Mouse (Mus musculus): Measurements from ENCODE around the gene Zfp729a.
"Not testable (repeated sequence)": the region's sequence is repeated elsewhere in the genome, so short reads cannot be mapped to it uniquely, and the experiment has no call there.

Gene Zfp729a

GRCm38 (mm10) chr13:67637294-67638007 is at the start of gene Zfp729a, which contains the start of gene Gm49345:
Gene Zfp729a (minus strand): TSS chr13:67637791.
Gene Gm49345 (minus strand): TSS chr13:67637769.
- no peak for TF ChIP-seq POU5F1 (IDR thresholded peaks at IDR 0.05; ENCODE audit: borderline replicate concordance, low read length)
- no peak for TF ChIP-seq NANOG (IDR thresholded peaks at IDR 0.05; ENCODE audit: borderline replicate concordance, low read length)
- TF ChIP-seq CTCF (conservative IDR thresholded peaks at IDR 0.05; ENCODE audit: low read length) = no peak
- H3K27me3 ChIP-seq (ENCODE audit: insufficient read depth, low read length) = no peaks in the 10 kb centered on the region
- peaks cover 4% of the 10 kb centered on the region for H3K4me1 ChIP-seq (replicated peaks; ENCODE audit: low read depth, low read length)
- H3K4me3 ChIP-seq (replicated peaks; ENCODE audit: low read length) = peak within 1 kb of the TSS; percentile 88
- no peaks in the 10 kb centered on the region for H3K36me3 ChIP-seq (ENCODE audit: insufficient read depth, low read length)
- no peaks in the 10 kb centered on the region for H3K9me3 ChIP-seq (ENCODE audit: low read length)

DNA sequence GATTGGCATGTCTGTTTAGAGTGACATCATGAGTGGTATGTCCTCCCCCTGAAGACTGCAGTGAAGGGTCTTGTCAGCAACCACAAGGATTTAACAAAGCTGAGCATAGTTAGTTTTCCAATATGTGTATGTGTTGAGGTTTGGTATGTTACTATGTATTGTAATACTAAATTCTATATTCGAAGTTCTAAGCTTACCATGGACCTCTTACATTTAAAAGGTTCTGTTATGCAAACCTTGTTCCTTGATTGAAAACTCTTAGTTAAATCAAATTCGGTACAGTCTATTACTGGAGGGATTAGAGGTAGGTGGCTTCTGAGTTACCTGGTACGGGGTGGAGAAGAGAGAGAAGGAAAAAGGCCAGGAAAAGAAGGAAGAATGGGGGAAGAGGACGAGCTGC is 49.4 kb upstream of the Zfp729a start, which contains the start of gene Zfp738:
Gene Zfp738, minus strand, starts transcription at position 101 of the 400 bp plus-strand sequence.
- TF ChIP-seq NANOG (IDR thresholded peaks at IDR 0.05; ENCODE audit: borderline replicate concordance, low read length) (no peak), POU5F1 (IDR thresholded peaks at IDR 0.05; ENCODE audit: borderline replicate concordance, low read length) (no peak), CTCF (conservative IDR thresholded peaks at IDR 0.05; ENCODE audit: low read length) (no peak)
- no peaks in the 10 kb centered on the region for H3K36me3 ChIP-seq (ENCODE audit: insufficient read depth, low read length)
- no peaks in the 10 kb centered on the region for H3K9me3 ChIP-seq (ENCODE audit: low read length)
- no peaks in the 10 kb centered on the region; the same call in 1 of the 2 replicates for H3K4me1 ChIP-seq (replicated peaks; ENCODE audit: low read depth, low read length)
- no peak within 1 kb of the TSS for H3K4me3 ChIP-seq (replicated peaks; ENCODE audit: low read length)
- H3K27me3 ChIP-seq (ENCODE audit: insufficient read depth, low read length) = no peaks in the 10 kb centered on the region; the same call in 1 of the 2 replicates

GRCm38 (mm10) chr13:67683841-67684240 is 46.2 kb upstream of the Zfp729a start:
- H3K36me3 ChIP-seq (ENCODE audit: insufficient read depth, low read length); H3K4me1 ChIP-seq (replicated peaks; ENCODE audit: low read depth, low read length); H3K27me3 ChIP-seq (ENCODE audit: insufficient read depth, low read length); H3K9me3 ChIP-seq (ENCODE audit: low read length): not testable (repeated sequence)
- H3K4me3 ChIP-seq (replicated peaks; ENCODE audit: low read length) = peak overlapping the region; percentile 88

GRCm38 (mm10) chr13:67682959-67683735 is 45.6 kb upstream of the Zfp729a start:
- not testable (repeated sequence) for H3K27me3 ChIP-seq (ENCODE audit: insufficient read depth, low read length); H3K36me3 ChIP-seq (ENCODE audit: insufficient read depth, low read length); H3K4me1 ChIP-seq (replicated peaks; ENCODE audit: low read depth, low read length); H3K9me3 ChIP-seq (ENCODE audit: low read length)
- H3K4me3 ChIP-seq (replicated peaks; ENCODE audit: low read length) = peak overlapping the region; percentile 88

- no peaks in the 10 kb centered on the region for H3K27me3 ChIP-seq (ENCODE audit: insufficient read depth, low read length)
- no peak overlapping the region for H3K4me3 ChIP-seq (replicated peaks; ENCODE audit: low read length)
- TF ChIP-seq NANOG (IDR thresholded peaks at IDR 0.05; ENCODE audit: borderline replicate concordance, low read length) = no peak
- TF ChIP-seq POU5F1 (IDR thresholded peaks at IDR 0.05; ENCODE audit: borderline replicate concordance, low read length) = no peak
- no peak for TF ChIP-seq CTCF (conservative IDR thresholded peaks at IDR 0.05; ENCODE audit: low read length)
- no peaks in the 10 kb centered on the region for H3K4me1 ChIP-seq (replicated peaks; ENCODE audit: low read depth, low read length)
- H3K36me3 ChIP-seq (ENCODE audit: insufficient read depth, low read length) = peaks cover 4% of the 10 kb centered on the region; the same call in 1 of the 2 replicates
- no peaks in the 10 kb centered on the region for H3K9me3 ChIP-seq (ENCODE audit: low read length)
Observed at GRCm38 (mm10) chr13:67674902-67675301, 37.3 kb upstream of the Zfp729a start.

GRCm38 (mm10) chr13:67652496-67652895 is 14.9 kb upstream of the Zfp729a start:
- no peak overlapping the region for H3K4me3 ChIP-seq (replicated peaks; ENCODE audit: low read length)
- no peaks in the 10 kb centered on the region for H3K27me3 ChIP-seq (ENCODE audit: insufficient read depth, low read length)
- TF ChIP-seq NANOG (IDR thresholded peaks at IDR 0.05; ENCODE audit: borderline replicate concordance, low read length) (no peak), CTCF (conservative IDR thresholded peaks at IDR 0.05; ENCODE audit: low read length) (no peak), POU5F1 (IDR thresholded peaks at IDR 0.05; ENCODE audit: borderline replicate concordance, low read length) (no peak)
- peaks cover 18% of the 10 kb centered on the region for H3K4me1 ChIP-seq (replicated peaks; ENCODE audit: low read depth, low read length)
- no peaks in the 10 kb centered on the region for H3K9me3 ChIP-seq (ENCODE audit: low read length)
- no peaks in the 10 kb centered on the region for H3K36me3 ChIP-seq (ENCODE audit: insufficient read depth, low read length)

- no peaks in the 10 kb centered on the region for H3K27me3 ChIP-seq (ENCODE audit: insufficient read depth, low read length)
- no peaks in the 10 kb centered on the region for H3K36me3 ChIP-seq (ENCODE audit: insufficient read depth, low read length)
- H3K4me1 ChIP-seq (replicated peaks; ENCODE audit: low read depth, low read length) = no peaks in the 10 kb centered on the region
- TF ChIP-seq POU5F1 (IDR thresholded peaks at IDR 0.05; ENCODE audit: borderline replicate concordance, low read length) = no peak
- no peak for TF ChIP-seq CTCF (conservative IDR thresholded peaks at IDR 0.05; ENCODE audit: low read length)
- no peak for TF ChIP-seq NANOG (IDR thresholded peaks at IDR 0.05; ENCODE audit: borderline replicate concordance, low read length)
- no peak overlapping the region for H3K4me3 ChIP-seq (replicated peaks; ENCODE audit: low read length)
- H3K9me3 ChIP-seq (ENCODE audit: low read length) = peaks cover 19% of the 10 kb centered on the region
Observed at GRCm38 (mm10) chr13:67610108-67610507, 27.5 kb downstream of the Zfp729a start.

DNA sequence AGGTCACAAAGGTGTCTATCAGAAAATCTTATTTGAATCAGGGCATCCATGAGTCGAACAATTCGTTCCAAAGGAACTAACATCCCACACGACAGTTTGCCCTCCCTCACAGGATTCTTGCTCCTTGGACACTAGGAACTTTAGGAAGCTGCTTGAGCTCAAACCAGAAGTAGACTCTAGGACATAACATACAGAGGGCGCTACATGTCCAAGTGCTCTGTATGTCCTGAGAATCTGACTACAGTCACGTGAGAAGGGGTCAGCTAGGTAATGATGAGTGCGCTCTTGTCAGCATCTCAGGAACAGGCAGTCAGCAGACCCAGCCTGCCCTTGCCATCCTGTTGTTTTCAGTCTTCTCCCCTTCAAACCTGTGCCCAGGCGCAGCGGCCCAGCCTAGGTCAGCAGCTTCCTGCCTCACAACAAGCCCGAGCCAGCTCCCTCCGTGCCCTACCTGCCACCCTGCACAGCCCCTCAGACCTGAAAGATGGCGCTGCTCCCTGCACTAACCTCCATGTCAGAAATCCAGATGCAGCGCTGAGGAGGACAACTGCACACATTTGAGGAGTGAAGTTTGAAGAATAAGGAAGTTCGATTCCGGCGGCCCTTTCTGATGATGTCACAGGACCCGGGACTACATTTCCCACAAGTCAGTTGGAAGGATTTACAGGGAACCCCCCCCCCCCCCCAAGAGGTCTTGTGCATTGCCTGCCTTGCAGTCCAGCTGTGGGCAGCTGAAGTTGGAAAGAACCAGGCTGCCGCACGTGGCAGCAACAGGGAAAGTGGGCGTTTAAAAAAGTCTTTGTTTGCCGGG is 28.3 kb downstream of the Zfp729a start, which contains the start of gene Zfp729b:
Gene Zfp729b, minus strand, starts transcription at position 642 of the 811 bp plus-strand sequence.
- H3K4me1 ChIP-seq (replicated peaks; ENCODE audit: low read depth, low read length) = no peaks in the 10 kb centered on the region
- no peaks in the 10 kb centered on the region; the same call in 1 of the 2 replicates for H3K36me3 ChIP-seq (ENCODE audit: insufficient read depth, low read length)
- no peak for TF ChIP-seq POU5F1 (IDR thresholded peaks at IDR 0.05; ENCODE audit: borderline replicate concordance, low read length)
- TF ChIP-seq NANOG (IDR thresholded peaks at IDR 0.05; ENCODE audit: borderline replicate concordance, low read length) = no peak
- TF ChIP-seq CTCF (conservative IDR thresholded peaks at IDR 0.05; ENCODE audit: low read length) = no peak
- H3K4me3 ChIP-seq (replicated peaks; ENCODE audit: low read length) = peak within 1 kb of the TSS; percentile 72
- H3K9me3 ChIP-seq (ENCODE audit: low read length) = peaks cover 22% of the 10 kb centered on the region
- H3K27me3 ChIP-seq (ENCODE audit: insufficient read depth, low read length) = no peaks in the 10 kb centered on the region
